Mouse (Mus musculus) cortical plate, adult 2 months (tissue): ENCODE measurements at regions not wholly inside any gene's neighbourhood (a gene's known extent, or its start where the extent isn't known, plus 50 kb on each side); places are given as distances from the start of the nearest gene placed in this dataset.

Experiments used
- H3K27ac ChIP-seq: fragments of 200-500 bp; 2 replicates; pipeline ENCODE4 v1.5.1; 2012; ENCODE audit warnings: low read length, control low read depth, inconsistent platforms; ENCODE audit not compliant: insufficient read depth
- H3K4me1 ChIP-seq: fragments of 200-500 bp; 2 replicates; pipeline ENCODE4 v1.6.1; 2011; ENCODE audit warnings: low read length; ENCODE audit not compliant: control insufficient read depth, insufficient read depth
- H3K4me3 ChIP-seq: fragments of 200-500 bp; 2 replicates; pipeline ENCODE4 v1.5.1; 2011; ENCODE audit warnings: mild to moderate bottlenecking, low read length, control low read depth; ENCODE audit not compliant: insufficient read depth
- CTCF ChIP-seq: fragments of 200-500 bp; IDR thresholded peaks from 2 replicates; pipeline ENCODE4 v1.5.1; 2011; ENCODE audit warnings: mild to moderate bottlenecking, control low read depth, low read length; ENCODE audit not compliant: insufficient read depth; ENCODE audit errors: extremely low read depth
- POLR2A ChIP-seq: fragments of 200-500 bp; IDR thresholded peaks from 2 replicates; pipeline ENCODE4 v1.6.1; 2011; ENCODE audit warnings: mild to moderate bottlenecking, low read length, control low read depth; ENCODE audit not compliant: insufficient read depth; ENCODE audit errors: extremely low read depth

- TF ChIP-seq CTCF (no peak), POLR2A (no peak)
- no peaks in the 10 kb centered on the region for H3K4me1 ChIP-seq
- no peak overlapping the region for H3K4me3 ChIP-seq
- H3K27ac ChIP-seq, result no peak overlapping the region
These were observed 204.0 kb upstream of the Osr1 start for GRCm38 (mm10) chr12:9365931-9366330.

GRCm38 (mm10) chr12:9368682-9369081, 201.2 kb upstream of the Osr1 start:
- H3K27ac ChIP-seq, result no peak overlapping the region
- H3K4me3 ChIP-seq, result no peak overlapping the region
- H3K4me1 ChIP-seq, result no peaks in the 10 kb centered on the region
- TF ChIP-seq POLR2A, result no peak
- no peak for TF ChIP-seq CTCF

- Histone ChIP-seq H3K4me3 (no peak overlapping the region), H3K27ac (no peak overlapping the region), H3K4me1 (no peaks in the 10 kb centered on the region)
- TF ChIP-seq POLR2A (no peak), CTCF (no peak)
These were observed 168.0 kb upstream of the Osr1 start for GRCm38 (mm10) chr12:9401956-9402355.

- H3K27ac ChIP-seq, result no peak overlapping the region
- no peak for TF ChIP-seq CTCF
- TF ChIP-seq POLR2A, result no peak
- H3K4me3 ChIP-seq, result no peak overlapping the region
- no peaks in the 10 kb centered on the region for H3K4me1 ChIP-seq
These were observed 164.9 kb upstream of the Osr1 start for GRCm38 (mm10) chr12:9404981-9405380.

GRCm38 (mm10) chr12:9419311-9419710, 150.6 kb upstream of the Osr1 start:
- TF ChIP-seq CTCF, result no peak
- no peak for TF ChIP-seq POLR2A
- no peak overlapping the region for H3K27ac ChIP-seq
- H3K4me1 ChIP-seq, result no peaks in the 10 kb centered on the region
- H3K4me3 ChIP-seq, result no peak overlapping the region

- Histone ChIP-seq H3K4me1 (no peaks in the 10 kb centered on the region), H3K27ac (no peak overlapping the region), H3K4me3 (no peak overlapping the region)
- no peak for TF ChIP-seq POLR2A
- no peak for TF ChIP-seq CTCF
These were observed 139.3 kb upstream of the Osr1 start for GRCm38 (mm10) chr12:9430656-9431055.

- Histone ChIP-seq H3K27ac (no peak overlapping the region), H3K4me3 (no peak overlapping the region), H3K4me1 (no peaks in the 10 kb centered on the region)
- no peak for TF ChIP-seq CTCF
- no peak for TF ChIP-seq POLR2A
These were observed 131.2 kb upstream of the Osr1 start for GRCm38 (mm10) chr12:9438575-9439161.

- no peak overlapping the region for H3K27ac ChIP-seq
- H3K4me1 ChIP-seq, result no peaks in the 10 kb centered on the region
- TF ChIP-seq CTCF (no peak), POLR2A (no peak)
- H3K4me3 ChIP-seq, result no peak overlapping the region
These were observed 119.3 kb upstream of the Osr1 start for GRCm38 (mm10) chr12:9450620-9451019.

GRCm38 (mm10) chr12:9460193-9460592, 109.7 kb upstream of the Osr1 start:
- TF ChIP-seq POLR2A (no peak), CTCF (no peak)
- H3K4me3 ChIP-seq, result no peak overlapping the region
- H3K27ac ChIP-seq, result no peak overlapping the region
- no peaks in the 10 kb centered on the region for H3K4me1 ChIP-seq

- TF ChIP-seq POLR2A, result no peak
- TF ChIP-seq CTCF, result no peak
- Histone ChIP-seq H3K4me3 (no peak overlapping the region), H3K27ac (no peak overlapping the region), H3K4me1 (no peaks in the 10 kb centered on the region)
These were observed 100.1 kb upstream of the Osr1 start for GRCm38 (mm10) chr12:9469655-9470470.

- H3K4me1 ChIP-seq, result no peaks in the 10 kb centered on the region
These were observed 94.1 kb upstream of the Osr1 start for GRCm38 (mm10) chr12:9475836-9476235.

More at GRCm38 (mm10) chr12:9475836-9476235, 94.1 kb upstream of the Osr1 start:
- Histone ChIP-seq H3K27ac (no peak overlapping the region), H3K4me3 (no peak overlapping the region)
- TF ChIP-seq POLR2A (no peak), CTCF (no peak)
